Mouse (Mus musculus): ENCODE data around the gene Alg14. TPM values are rescaled to one million over a fixed set of nuclear protein-coding genes. Genes with fewer than 3 reads are reported as not detected.

The Alg14 gene
- polyA plus RNA-seq, 1 experiment from 2014 or later, result 28.9 TPM

DNA sequence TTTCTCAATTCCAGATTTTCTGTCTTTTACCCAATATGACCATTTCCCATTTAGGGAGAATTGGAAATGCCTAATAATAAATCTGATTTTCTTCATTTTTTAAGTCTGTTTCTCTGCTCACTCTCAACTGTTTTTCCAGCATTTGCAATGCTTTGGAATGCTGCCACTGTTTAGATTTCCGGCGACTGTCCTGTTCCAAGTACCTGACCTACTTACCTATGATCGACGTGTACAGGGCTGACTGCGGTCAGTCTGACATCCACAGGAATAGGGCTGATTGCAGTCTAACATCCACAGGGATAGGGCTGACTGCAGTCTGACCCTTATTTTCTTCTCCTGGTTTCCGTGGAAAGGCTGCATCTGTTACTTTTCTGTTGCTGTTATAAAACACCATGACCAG is 6.4 kb upstream of the Alg14 start:
- Histone ChIP-seq H3K9ac (replicated peaks) (no peak overlapping the region), H3K9me3 (no peaks in the 10 kb centered on the region), H3K36me3 (no peaks in the 10 kb centered on the region), H3K27ac (replicated peaks) (no peak overlapping the region), H3K27me3 (no peaks in the 10 kb centered on the region), H3K4me3 (no peak overlapping the region), H3K4me2 (replicated peaks) (no peak overlapping the region), H3K4me1 (no peaks in the 10 kb centered on the region)
- 96% methylated on average over 6 of the region's 6 CpGs for WGBS
- no peak for ATAC-seq (replicated peaks)

DNA sequence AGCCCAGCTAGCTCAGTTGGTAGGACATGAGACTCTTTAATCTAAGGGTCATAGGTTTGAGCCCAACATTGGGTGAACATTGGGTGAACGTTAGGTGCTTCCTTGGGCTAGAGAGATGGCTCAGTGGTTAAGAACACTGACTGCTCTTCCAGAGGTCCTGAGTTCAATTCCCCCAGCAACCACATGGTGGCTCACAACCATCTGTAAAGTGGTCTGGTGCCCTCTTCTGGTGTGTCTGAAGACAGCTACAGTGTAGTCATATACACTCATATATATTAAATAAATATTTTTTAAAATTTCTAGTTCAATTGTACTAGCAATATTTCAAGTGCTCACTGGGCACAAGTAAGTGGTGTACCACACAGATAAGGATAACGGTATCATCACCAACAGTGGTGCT is 4.4 kb upstream of the Alg14 start:
- no peak overlapping the region for H3K4me3 ChIP-seq
- 98% methylated on average over 2 of the region's 2 CpGs for WGBS
- H3K4me2 ChIP-seq (replicated peaks), result no peak overlapping the region
- H3K36me3 ChIP-seq, result no peaks in the 10 kb centered on the region
- H3K27me3 ChIP-seq, result no peaks in the 10 kb centered on the region
- no peaks in the 10 kb centered on the region for H3K9me3 ChIP-seq
- no peak for ATAC-seq (replicated peaks)
- H3K27ac ChIP-seq (replicated peaks), result no peak overlapping the region
- peaks cover 5% of the 10 kb centered on the region for H3K4me1 ChIP-seq
- H3K9ac ChIP-seq (replicated peaks), result no peak overlapping the region

DNA sequence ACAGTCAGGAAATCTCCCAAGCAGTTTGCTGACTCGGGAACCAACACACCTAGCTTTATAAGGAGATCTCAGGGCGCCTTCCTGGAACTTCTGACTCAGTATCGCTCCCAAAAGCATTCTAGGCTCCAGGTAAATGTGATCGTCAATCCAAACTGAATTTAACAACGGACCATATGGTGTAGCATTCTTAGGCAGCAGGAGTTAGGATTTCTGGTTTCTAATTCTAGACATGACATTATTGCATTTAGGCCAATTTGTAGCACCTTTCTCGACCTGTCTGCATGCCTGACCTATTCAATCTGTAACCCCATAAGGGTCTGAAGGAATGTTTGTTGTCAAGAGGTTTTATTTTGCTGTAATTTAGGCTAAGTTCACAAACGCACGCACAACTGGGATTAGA is 892 bp upstream of the Alg14 start:
- peak overlapping the region; percentile 48 for H3K4me2 ChIP-seq (replicated peaks)
- ATAC-seq (replicated peaks), result no peak
- peaks cover 5% of the 10 kb centered on the region for H3K4me1 ChIP-seq
- H3K9me3 ChIP-seq, result no peaks in the 10 kb centered on the region
- no peaks in the 10 kb centered on the region for H3K36me3 ChIP-seq
- H3K27ac ChIP-seq (replicated peaks), result peak overlapping the region; percentile 95
- H3K4me3 ChIP-seq, result peak overlapping the region; percentile 65
- H3K9ac ChIP-seq (replicated peaks), result peak overlapping the region; percentile 48; the same call in 1 of the 2 replicates
- WGBS, result 80% methylated on average over 8 of the region's 8 CpGs
- no peaks in the 10 kb centered on the region for H3K27me3 ChIP-seq

DNA sequence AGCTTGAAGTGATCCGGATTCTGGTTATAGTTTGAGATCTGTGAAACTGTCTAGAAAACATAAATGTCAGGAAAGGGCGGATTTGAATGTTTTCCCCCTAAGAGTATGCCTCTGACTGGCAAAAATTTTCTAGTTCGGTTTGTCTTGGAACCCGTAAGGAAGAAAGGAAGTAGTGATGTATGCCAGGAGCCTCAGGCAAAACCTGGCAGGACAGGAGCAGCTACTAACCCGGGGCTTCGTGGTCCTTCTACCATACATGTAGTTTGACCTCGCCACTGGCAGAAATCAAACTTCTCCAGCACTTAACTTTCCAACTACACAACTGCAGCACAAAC is 381 bp upstream of the Alg14 start:
- ATAC-seq (replicated peaks), result no peak
- Histone ChIP-seq H3K36me3 (no peaks in the 10 kb centered on the region), H3K4me3 (peak overlapping the region; percentile 65), H3K9ac (replicated peaks) (peak overlapping the region; percentile 48), H3K27me3 (no peaks in the 10 kb centered on the region), H3K4me1 (peaks cover 5% of the 10 kb centered on the region), H3K4me2 (replicated peaks) (peak overlapping the region; percentile 48), H3K27ac (replicated peaks) (peak overlapping the region; percentile 95), H3K9me3 (no peaks in the 10 kb centered on the region)
- 4% methylated on average over 7 of the region's 7 CpGs for WGBS

DNA sequence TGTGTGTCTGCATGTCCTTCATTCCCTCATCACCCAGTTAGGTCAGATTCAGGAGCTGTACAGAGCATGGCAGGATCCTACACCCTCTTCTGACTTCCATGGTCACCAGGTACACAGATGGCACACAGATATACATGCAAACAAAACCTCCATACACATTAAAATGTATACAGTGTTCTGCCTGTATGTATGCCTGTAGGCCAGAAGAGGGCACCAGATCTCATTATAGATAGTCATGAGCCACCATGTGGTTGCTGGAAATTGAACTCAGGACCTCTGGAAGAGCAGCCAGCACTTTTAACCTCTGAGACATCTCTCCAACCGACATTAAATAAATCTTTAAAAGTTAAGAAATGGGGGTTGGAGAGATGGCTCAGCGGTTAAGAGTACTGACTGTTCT is 2.6 kb downstream of the Alg14 start:
- Histone ChIP-seq H3K27me3 (no peaks in the 10 kb centered on the region), H3K9me3 (no peaks in the 10 kb centered on the region), H3K4me1 (peaks cover 5% of the 10 kb centered on the region), H3K36me3 (no peaks in the 10 kb centered on the region), H3K9ac (replicated peaks) (no peak overlapping the region), H3K4me3 (no peak overlapping the region), H3K27ac (replicated peaks) (no peak overlapping the region), H3K4me2 (replicated peaks) (no peak overlapping the region)
- no peak for ATAC-seq (replicated peaks)
- 77% methylated on average over 2 of the region's 2 CpGs for WGBS

DNA sequence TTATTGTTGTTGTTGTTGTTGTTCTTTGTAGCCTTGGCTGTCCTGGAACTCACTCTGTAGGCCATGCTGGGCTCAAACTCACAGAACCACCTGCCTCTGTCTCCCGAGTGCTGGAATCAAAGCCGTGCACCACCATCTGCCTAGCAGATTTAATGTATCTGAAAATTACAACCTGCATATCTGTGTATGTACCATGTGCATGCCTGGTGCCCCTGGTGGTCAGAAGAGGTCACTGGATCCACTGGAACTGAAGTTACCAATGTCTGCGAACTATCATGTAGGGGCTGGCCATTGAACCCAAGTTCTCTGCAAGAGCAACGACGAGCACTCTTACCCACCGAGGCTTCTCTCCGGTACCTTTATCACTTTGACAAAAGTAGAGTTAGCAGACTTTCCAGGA is 15.1 kb downstream of the Alg14 start:
- Histone ChIP-seq H3K9ac (replicated peaks) (no peak overlapping the region), H3K4me2 (replicated peaks) (no peak overlapping the region), H3K4me3 (no peak overlapping the region), H3K27ac (replicated peaks) (no peak overlapping the region), H3K27me3 (no peaks in the 10 kb centered on the region), H3K4me1 (no peaks in the 10 kb centered on the region), H3K9me3 (no peaks in the 10 kb centered on the region), H3K36me3 (no peaks in the 10 kb centered on the region)
- 96% methylated on average over 7 of the region's 7 CpGs for WGBS
- no peak for ATAC-seq (replicated peaks)

DNA sequence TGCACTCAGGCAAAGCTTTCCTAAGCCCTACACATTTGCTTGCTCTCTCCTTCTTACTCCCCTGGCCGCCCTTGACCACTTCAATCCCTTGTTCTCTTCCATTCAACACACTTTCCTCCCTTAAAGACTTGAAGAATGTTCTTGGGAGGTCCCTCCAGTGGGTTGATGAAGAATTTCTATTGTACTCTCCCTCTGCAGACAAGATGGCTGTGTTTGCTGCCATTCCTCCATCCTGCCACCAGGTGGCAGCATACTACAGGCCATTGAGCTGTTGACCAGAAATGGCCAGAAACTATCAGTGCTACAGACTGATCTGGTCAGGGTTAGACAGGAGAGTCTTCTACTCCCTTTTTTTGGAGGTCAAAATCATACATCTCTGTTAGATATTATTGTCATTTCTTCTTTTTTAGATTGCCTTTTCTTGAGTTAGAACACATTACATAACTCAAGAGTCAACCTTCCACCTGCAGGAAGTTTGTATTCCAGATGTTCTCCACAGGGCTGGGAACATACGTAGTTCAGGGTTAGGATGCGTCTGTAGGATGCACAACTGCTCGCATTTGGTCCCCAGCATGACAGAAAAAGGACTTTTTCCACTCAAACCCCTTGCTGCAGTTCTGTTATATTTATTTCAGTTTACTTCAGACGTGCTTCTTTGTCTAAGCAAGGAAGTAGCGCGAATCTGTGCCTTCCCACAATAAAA is 16.1 kb downstream of the Alg14 start:
- H3K9me3 ChIP-seq, result no peaks in the 10 kb centered on the region
- peak; percentile 81 for ATAC-seq (replicated peaks)
- no peak overlapping the region for H3K9ac ChIP-seq (replicated peaks)
- H3K27ac ChIP-seq (replicated peaks), result no peak overlapping the region
- 76% methylated on average over 7 of the region's 7 CpGs for WGBS
- no peak overlapping the region for H3K4me2 ChIP-seq (replicated peaks)
- H3K4me3 ChIP-seq, result no peak overlapping the region
- no peaks in the 10 kb centered on the region for H3K4me1 ChIP-seq
- H3K27me3 ChIP-seq, result no peaks in the 10 kb centered on the region
- H3K36me3 ChIP-seq, result no peaks in the 10 kb centered on the region

DNA sequence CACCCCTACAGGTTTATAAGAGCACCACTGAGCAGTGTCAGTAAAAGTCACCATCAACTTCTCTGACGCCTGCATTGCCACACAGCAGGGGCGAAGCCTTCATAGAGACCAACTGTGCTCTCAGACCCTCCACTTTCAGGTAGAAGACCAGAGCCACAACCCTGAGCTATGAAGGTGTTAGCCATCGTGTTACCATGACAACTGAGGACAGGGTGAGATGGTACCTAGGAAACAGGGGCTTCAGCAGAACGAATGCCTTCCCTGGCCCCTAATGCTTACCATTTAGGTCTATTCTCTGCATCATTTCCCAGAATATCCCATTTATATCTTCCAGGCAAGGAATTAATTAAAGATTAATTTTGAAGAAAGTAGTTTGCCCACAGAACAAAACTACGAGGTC is 17.4 kb downstream of the Alg14 start:
- Histone ChIP-seq H3K27ac (replicated peaks) (no peak overlapping the region), H3K4me1 (no peaks in the 10 kb centered on the region), H3K9ac (replicated peaks) (no peak overlapping the region), H3K36me3 (no peaks in the 10 kb centered on the region), H3K4me2 (replicated peaks) (no peak overlapping the region), H3K4me3 (no peak overlapping the region), H3K27me3 (no peaks in the 10 kb centered on the region), H3K9me3 (no peaks in the 10 kb centered on the region)
- 0 out of 2 replicates have a peak, but pooled peaks have one; percentile 41 for ATAC-seq (replicated peaks)
- 73% methylated on average over 5 of the region's 5 CpGs for WGBS

DNA sequence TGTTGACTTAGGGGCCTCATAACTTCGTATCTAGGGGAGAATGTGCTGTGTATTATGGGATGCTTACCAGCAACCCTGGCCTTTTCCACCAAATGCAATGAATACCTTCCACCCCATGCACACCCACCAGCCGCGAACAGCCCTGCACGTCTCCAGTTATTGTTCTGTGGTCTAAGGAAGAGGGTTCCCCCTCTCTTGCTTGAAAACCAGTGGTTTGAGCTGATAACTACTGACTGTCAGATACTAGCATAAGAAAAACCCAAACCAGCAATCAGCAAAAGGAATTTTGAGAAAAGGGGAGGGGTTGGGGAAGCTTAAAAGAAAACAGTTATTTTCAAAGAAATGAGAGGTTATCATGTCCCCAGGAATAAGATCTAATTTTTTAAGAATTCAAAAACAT is 17.9 kb downstream of the Alg14 start:
- no peak overlapping the region for H3K4me2 ChIP-seq (replicated peaks)
- H3K9ac ChIP-seq (replicated peaks), result no peak overlapping the region
- WGBS, result 79% methylated on average over 4 of the region's 4 CpGs
- no peaks in the 10 kb centered on the region for H3K9me3 ChIP-seq
- H3K27ac ChIP-seq (replicated peaks), result no peak overlapping the region
- H3K4me1 ChIP-seq, result no peaks in the 10 kb centered on the region
- H3K27me3 ChIP-seq, result no peaks in the 10 kb centered on the region
- no peak overlapping the region for H3K4me3 ChIP-seq
- no peak for ATAC-seq (replicated peaks)
- no peaks in the 10 kb centered on the region for H3K36me3 ChIP-seq

DNA sequence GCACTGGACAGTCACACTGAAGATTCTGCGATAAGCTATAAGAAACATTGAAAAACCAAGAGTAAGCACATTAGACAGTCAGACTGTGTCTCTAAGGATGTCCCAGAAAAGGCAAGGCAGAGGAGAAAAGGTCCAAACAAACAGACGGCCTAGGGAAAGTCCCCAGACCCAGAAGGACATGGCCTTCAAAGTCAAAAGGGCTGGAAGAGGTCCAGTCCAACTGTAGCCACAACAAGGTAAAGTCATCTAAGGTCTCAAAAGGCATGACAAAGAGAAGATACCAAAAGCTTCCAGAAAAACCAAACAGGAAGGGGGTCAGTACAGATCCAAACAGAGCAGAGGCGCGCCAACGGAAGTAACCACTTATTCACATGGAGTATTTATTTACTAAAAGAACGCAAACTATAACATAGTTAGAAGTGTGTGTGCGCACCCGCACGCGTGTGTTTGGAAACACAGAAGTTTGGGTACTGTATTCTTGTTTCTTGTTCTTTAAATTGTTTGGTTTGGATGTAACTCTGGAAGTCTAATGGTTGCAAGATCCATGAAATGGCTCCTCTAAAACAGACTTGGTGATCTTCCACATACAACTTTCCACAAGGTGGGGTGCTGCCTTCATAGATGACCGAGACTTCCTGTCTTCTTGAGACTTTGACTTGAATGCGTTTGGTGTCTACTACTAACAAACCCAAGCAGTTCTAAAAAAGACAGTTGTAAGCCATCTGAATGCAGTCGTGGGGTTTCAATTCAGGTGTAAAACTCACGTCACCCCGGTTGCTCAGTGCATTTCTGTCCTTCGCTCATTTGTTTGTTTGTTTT is 18.5 kb downstream of the Alg14 start:
- ATAC-seq (replicated peaks), result no peak
- H3K27me3 ChIP-seq, result no peaks in the 10 kb centered on the region
- no peak overlapping the region for H3K4me2 ChIP-seq (replicated peaks)
- no peaks in the 10 kb centered on the region for H3K9me3 ChIP-seq
- no peaks in the 10 kb centered on the region for H3K36me3 ChIP-seq
- H3K4me3 ChIP-seq, result no peak overlapping the region
- H3K27ac ChIP-seq (replicated peaks), result no peak overlapping the region
- H3K4me1 ChIP-seq, result no peaks in the 10 kb centered on the region
- H3K9ac ChIP-seq (replicated peaks), result no peak overlapping the region
- 94% methylated on average over 16 of the region's 16 CpGs for WGBS

DNA sequence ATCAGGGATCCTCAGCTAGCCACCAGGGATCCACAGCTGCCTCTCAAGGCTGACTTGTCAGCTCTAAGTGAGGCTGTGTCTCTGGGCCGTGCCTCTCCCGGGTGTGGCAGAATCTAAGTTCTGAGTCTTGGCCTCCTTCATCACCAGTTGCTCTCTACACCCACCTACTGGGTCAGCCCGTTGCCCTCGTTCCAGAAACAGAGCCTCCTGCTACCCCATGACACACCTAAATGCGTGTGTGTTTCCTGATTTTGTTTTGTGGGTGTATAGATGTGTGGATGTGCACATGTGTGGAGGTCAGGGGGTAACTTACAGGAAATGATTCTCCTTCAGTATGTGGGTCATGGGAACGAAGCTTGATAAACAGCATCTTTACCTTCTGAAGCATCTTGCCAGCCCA is 20.9 kb downstream of the Alg14 start:
- Histone ChIP-seq H3K27ac (replicated peaks) (no peak overlapping the region), H3K9ac (replicated peaks) (no peak overlapping the region), H3K4me2 (replicated peaks) (no peak overlapping the region), H3K4me1 (no peaks in the 10 kb centered on the region), H3K36me3 (no peaks in the 10 kb centered on the region), H3K27me3 (no peaks in the 10 kb centered on the region), H3K4me3 (no peak overlapping the region), H3K9me3 (no peaks in the 10 kb centered on the region)
- 89% methylated on average over 6 of the region's 6 CpGs for WGBS
- ATAC-seq (replicated peaks), result no peak

DNA sequence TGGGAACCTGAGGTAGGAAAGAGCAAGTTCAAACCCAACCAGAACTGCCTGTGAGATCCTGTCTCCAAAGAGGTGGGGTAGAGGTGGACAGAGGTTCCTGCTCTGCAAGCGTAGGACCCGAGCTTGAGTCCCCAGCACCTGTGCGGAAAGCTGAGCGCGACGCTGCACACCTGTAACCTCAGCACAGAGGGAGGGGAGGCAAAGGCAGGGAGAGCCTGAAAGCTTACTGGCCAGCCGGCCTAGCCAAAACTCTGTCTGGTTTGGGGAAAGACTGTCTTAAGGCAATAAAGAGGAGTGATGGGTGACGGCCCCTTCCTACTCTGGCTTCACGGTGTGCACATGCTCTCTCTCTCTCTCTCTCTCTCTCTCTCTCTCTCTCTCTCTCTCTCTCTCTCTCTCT is 21.4 kb downstream of the Alg14 start:
- ATAC-seq (replicated peaks), result no peak
- H3K9ac ChIP-seq (replicated peaks), result no peak overlapping the region

More for the DNA sequence above, 21.4 kb downstream of the Alg14 start:
- H3K4me1 ChIP-seq, result no peaks in the 10 kb centered on the region
- H3K27ac ChIP-seq (replicated peaks), result no peak overlapping the region
- H3K9me3 ChIP-seq, result no peaks in the 10 kb centered on the region
- no peak overlapping the region for H3K4me2 ChIP-seq (replicated peaks)
- WGBS, result 68% methylated on average over 9 of the region's 9 CpGs
- H3K4me3 ChIP-seq, result no peak overlapping the region
- no peaks in the 10 kb centered on the region for H3K36me3 ChIP-seq
- H3K27me3 ChIP-seq, result no peaks in the 10 kb centered on the region

Data from forebrain, embryonic 15.5 days (tissue).